Mouse (Mus musculus) hindbrain, embryonic 11.5 days (tissue): ENCODE measurements around the gene Atp6v0a1. TPM values are rescaled to one million over a fixed set of nuclear protein-coding genes. Genes with fewer than 3 reads are reported as not detected.

Source experiments
- ATAC-seq: fragments of 200-750 bp; cut with Nextera tagmentation; 2 replicates; pipeline ENCODE4 v1.8.0; 2017; ENCODE audit warnings: mild to moderate bottlenecking, moderate TSS enrichment, moderate library complexity; ENCODE audit not compliant: low FRiP score
- DNase-seq: peaks from one replicate; pipeline ENCODE4 v3.0.0-alpha.2; 2015; ENCODE audit warnings: low spot score
- H3K27ac ChIP-seq: fragments of 300-500 bp; sonication (generic); 2 replicates; pipeline ENCODE4 v1.5.1; 2014; ENCODE audit warnings: mild to moderate bottlenecking, low read depth, low read length
- H3K27me3 ChIP-seq: fragments of 300-500 bp; sonication (generic); 2 replicates; pipeline ENCODE4 v1.6.1; 2014; ENCODE audit warnings: mild to moderate bottlenecking, low read length, moderate library complexity, mixed read lengths; ENCODE audit not compliant: control insufficient read depth, insufficient read depth
- H3K36me3 ChIP-seq: fragments of 300-500 bp; sonication (generic); 2 replicates; pipeline ENCODE4 v1.6.1; 2014; ENCODE audit warnings: mild to moderate bottlenecking, low read length, moderate library complexity, mixed read lengths; ENCODE audit not compliant: control insufficient read depth, insufficient read depth
- H3K4me1 ChIP-seq: fragments of 300-500 bp; sonication (generic); replicated peaks from 2 replicates; pipeline ENCODE4 v1.6.1; 2014; ENCODE audit warnings: low read length, mixed read lengths; ENCODE audit not compliant: control insufficient read depth, insufficient read depth
- H3K4me2 ChIP-seq: fragments of 300-500 bp; sonication (generic); replicated peaks from 2 replicates; pipeline ENCODE4 v1.6.1; 2014; ENCODE audit warnings: mild to moderate bottlenecking, low read depth, low read length
- H3K4me3 ChIP-seq: fragments of 300-500 bp; sonication (generic); 2 replicates; pipeline ENCODE4 v1.5.1; 2014; ENCODE audit warnings: low read depth, low read length
- H3K9ac ChIP-seq: fragments of 300-500 bp; sonication (generic); 2 replicates; pipeline ENCODE4 v1.6.1; 2014; ENCODE audit warnings: low read depth, low read length
- H3K9me3 ChIP-seq: fragments of 300-500 bp; sonication (generic); 2 replicates; pipeline ENCODE4 v1.6.1; 2016; ENCODE audit warnings: low read length; ENCODE audit not compliant: control insufficient read depth
- WGBS: fragments of 180-500 bp; shearing (Covaris S2); extraction: QIAGEN DNeasy Blood & Tissue Kit; methylation state at CpG from one replicate; pipeline ENCODE4 v1.1.7; 2014; 5-methylcytosine and 5-hydroxymethylcytosine counted together
- polyA plus RNA-seq: library from polyadenylated mRNA; unstranded; fragments of >200 nt; fragmentation: Nextera tagmentation; extraction: Ambion mirVana; gene quantifications from 2 replicates; pipeline ENCODE4 v1.2.1, GENCODE M21; 2014

The Atp6v0a1 gene
- polyA plus RNA-seq, 1 experiment from 2014 or later, result 48.5 TPM

- Histone ChIP-seq H3K4me3 (no peak overlapping the region), H3K27me3 (no peaks in the 10 kb centered on the region)
- 89% methylated on average over 11 of the region's 11 CpGs for WGBS
Measured at GRCm38 (mm10) chr11:101027121-101027520, 17.9 kb downstream of the Atp6v0a1 start.

GRCm38 (mm10) chr11:101029320-101029719, 20.1 kb downstream of the Atp6v0a1 start:
- H3K4me3 ChIP-seq, result no peak overlapping the region
- no peak overlapping the region for H3K9ac ChIP-seq
- H3K27ac ChIP-seq, result no peak overlapping the region
- H3K4me1 ChIP-seq, result no peaks in the 10 kb centered on the region
- H3K27me3 ChIP-seq, result no peaks in the 10 kb centered on the region
- ATAC-seq (no peak), DNase-seq (no peak)
- 96% methylated on average over 8 of the region's 8 CpGs for WGBS
- peaks cover 2% of the 10 kb centered on the region for H3K36me3 ChIP-seq
- H3K4me2 ChIP-seq, result no peak overlapping the region
- H3K9me3 ChIP-seq, result no peaks in the 10 kb centered on the region

More at GRCm38 (mm10) chr11:101027121-101027520, 17.9 kb downstream of the Atp6v0a1 start:
- no peak overlapping the region for H3K9ac ChIP-seq
- H3K27ac ChIP-seq, result no peak overlapping the region
- ATAC-seq, result no peak
- no peak overlapping the region for H3K4me2 ChIP-seq
- H3K9me3 ChIP-seq, result no peaks in the 10 kb centered on the region
- peaks cover 2% of the 10 kb centered on the region; the same call in 1 of the 2 replicates for H3K36me3 ChIP-seq
- no peaks in the 10 kb centered on the region for H3K4me1 ChIP-seq
- DNase-seq, result no peak

GRCm38 (mm10) chr11:101030136-101030807, 21.0 kb downstream of the Atp6v0a1 start:
- Histone ChIP-seq H3K4me2 (no peak overlapping the region), H3K4me3 (no peak overlapping the region), H3K27me3 (no peaks in the 10 kb centered on the region), H3K4me1 (no peaks in the 10 kb centered on the region), H3K27ac (no peak overlapping the region), H3K9me3 (no peaks in the 10 kb centered on the region), H3K9ac (no peak overlapping the region), H3K36me3 (peaks cover 2% of the 10 kb centered on the region)
- DNase-seq (no peak), ATAC-seq (no peak)
- WGBS, result 93% methylated on average over 10 of the region's 10 CpGs

DNA sequence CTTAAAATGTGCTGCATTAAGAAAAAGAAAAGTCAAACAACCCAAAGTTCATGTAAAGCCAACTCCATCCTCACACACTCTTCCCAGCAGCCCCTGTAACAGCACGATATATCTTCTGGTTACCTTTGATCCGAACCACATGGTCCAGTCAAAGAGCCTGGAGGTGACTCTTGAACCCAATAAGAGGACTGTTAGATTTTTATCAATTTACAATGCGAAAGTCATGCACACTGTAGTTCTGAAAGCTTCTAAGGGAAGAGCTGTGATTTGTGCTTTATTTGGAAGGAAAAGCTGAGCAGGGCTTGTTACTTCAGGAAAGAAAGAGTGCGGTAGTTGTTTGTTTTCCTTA, 21.5 kb downstream of the Atp6v0a1 start:
- no peaks in the 10 kb centered on the region for H3K9me3 ChIP-seq
- no peaks in the 10 kb centered on the region for H3K27me3 ChIP-seq
- peaks cover 2% of the 10 kb centered on the region for H3K36me3 ChIP-seq
- H3K9ac ChIP-seq, result no peak overlapping the region
- no peaks in the 10 kb centered on the region for H3K4me1 ChIP-seq
- ATAC-seq (no peak), DNase-seq (no peak)
- H3K4me3 ChIP-seq, result no peak overlapping the region
- 92% methylated on average over 4 of the region's 4 CpGs for WGBS
- no peak overlapping the region for H3K27ac ChIP-seq
- no peak overlapping the region for H3K4me2 ChIP-seq

DNA sequence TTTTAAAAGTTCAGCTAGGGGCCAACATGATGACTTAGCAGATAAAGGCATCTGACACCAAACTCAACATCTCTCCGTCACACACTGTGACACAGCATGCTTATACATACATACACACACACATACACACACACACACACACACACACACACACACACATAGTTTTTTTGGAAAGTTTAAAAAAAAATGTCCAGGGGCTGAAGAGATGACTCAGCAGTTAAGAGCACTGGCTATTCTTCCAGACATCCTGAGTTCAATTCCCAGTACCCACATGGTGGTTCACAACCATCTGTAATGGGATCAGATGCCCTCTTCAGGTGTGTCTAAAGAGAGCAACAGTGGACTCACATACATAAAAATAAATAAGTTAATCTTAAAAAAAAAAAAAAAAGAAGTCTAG, 22.2 kb downstream of the Atp6v0a1 start:
- no peak overlapping the region for H3K27ac ChIP-seq

DNA sequence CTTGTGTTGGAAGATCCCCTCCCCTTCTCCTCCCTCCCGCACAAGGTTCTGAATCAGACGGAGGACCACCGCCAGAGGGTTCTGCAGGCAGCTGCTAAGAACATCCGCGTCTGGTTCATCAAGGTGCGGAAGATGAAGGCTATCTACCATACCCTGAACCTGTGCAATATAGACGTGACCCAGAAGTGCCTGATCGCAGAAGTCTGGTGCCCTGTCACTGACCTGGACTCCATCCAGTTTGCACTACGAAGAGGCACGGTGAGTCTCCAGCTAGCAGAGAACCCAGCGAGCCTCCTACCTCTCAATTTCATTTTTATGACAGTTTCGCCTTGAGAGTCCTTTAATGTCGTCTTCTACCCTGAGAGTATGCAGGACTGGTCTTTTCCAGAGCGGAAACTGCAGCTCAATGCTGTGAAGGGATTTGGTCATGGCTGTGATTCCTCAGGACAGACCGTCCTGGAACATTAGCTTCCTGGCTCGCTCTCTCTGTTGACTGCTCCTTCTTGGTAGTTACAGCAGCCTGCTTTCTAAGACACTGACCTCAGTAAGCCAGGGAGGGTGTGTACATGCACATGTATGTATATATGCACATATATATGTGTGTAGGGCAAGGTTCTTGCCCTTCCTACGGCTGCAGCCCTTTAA, 24.7 kb downstream of the Atp6v0a1 start:
- Histone ChIP-seq H3K4me1 (no peaks in the 10 kb centered on the region), H3K9me3 (no peaks in the 10 kb centered on the region), H3K36me3 (peaks cover 7% of the 10 kb centered on the region; the same call in 1 of the 2 replicates), H3K9ac (no peak overlapping the region), H3K4me2 (no peak overlapping the region), H3K27ac (no peak overlapping the region), H3K27me3 (no peaks in the 10 kb centered on the region), H3K4me3 (no peak overlapping the region)
- whole genome bisulfite sequencing, result 94% methylated on average over 17 of the region's 17 CpGs
- DNase-seq (no peak), ATAC-seq (no peak)

More for the DNA sequence above, 22.2 kb downstream of the Atp6v0a1 start:
- Histone ChIP-seq H3K9me3 (no peaks in the 10 kb centered on the region), H3K4me3 (no peak overlapping the region), H3K27me3 (no peaks in the 10 kb centered on the region), H3K36me3 (peaks cover 2% of the 10 kb centered on the region), H3K4me2 (no peak overlapping the region), H3K9ac (no peak overlapping the region), H3K4me1 (no peaks in the 10 kb centered on the region)
- 100% methylated on average over 1 of the region's 1 CpGs for WGBS
- DNase-seq (no peak), ATAC-seq (no peak)

DNA sequence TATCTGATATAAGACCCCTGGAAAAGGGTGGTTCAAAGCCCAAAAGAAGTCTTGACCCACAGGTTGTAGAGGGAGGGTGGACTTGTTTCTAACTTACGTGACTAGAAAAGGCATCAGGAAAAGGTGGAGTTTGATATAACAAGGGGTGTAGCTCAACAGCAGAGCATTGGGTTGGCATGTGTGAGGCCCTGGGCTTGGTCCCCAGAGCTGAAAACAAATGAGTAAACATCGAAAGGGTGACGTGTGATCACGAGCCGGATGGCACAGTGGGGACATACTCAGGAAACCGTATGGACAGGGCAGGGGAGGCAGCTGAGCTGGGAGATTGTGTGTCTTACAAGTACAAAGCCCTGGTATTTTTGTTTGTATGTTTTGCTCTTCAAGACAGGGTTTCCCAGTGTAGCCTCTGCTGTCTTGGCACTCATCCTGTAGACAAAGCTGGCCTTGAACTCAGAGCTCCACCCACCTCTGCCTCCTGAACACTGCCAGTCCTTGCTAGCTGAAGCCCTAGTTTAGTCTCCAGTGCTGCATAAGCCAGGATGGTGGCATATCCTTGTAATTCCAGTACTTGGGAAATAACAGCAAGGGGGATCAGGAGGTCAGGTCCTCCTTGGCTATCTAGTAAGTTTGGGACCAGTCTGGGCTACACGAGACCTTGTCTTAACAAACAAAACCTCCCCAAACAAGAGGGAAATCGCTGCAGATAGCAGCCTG, 25.5 kb downstream of the Atp6v0a1 start:
- Histone ChIP-seq H3K27ac (no peak overlapping the region), H3K27me3 (no peaks in the 10 kb centered on the region), H3K4me2 (no peak overlapping the region), H3K9me3 (no peaks in the 10 kb centered on the region), H3K4me1 (no peaks in the 10 kb centered on the region), H3K36me3 (peaks cover 7% of the 10 kb centered on the region; the same call in 1 of the 2 replicates), H3K9ac (no peak overlapping the region), H3K4me3 (no peak overlapping the region)
- no peak for ATAC-seq
- WGBS, result 92% methylated on average over 8 of the region's 8 CpGs
- DNase-seq, result no peak

DNA sequence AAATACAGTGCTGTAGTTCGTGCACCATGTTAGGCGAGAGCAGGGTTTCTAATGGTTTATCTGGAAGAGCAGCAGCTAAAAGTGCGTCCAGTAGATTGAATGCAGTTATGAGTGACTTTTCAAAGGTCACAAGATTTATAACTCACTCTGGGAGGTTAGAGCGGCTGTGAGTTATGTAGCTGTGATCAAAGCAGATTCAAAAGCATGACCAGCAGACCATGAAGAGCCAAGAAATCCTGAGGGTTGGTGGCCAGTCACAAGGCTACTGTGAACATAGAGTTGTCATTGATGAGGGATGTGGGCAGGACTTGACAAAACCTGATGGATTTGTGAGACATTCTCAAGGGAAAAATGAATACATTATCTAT, 26.1 kb downstream of the Atp6v0a1 start:
- H3K36me3 ChIP-seq, result peaks cover 7% of the 10 kb centered on the region; the same call in 1 of the 2 replicates
- H3K9ac ChIP-seq, result no peak overlapping the region
- 89% methylated on average over 4 of the region's 4 CpGs for WGBS
- DNase-seq, result no peak
- H3K4me2 ChIP-seq, result no peak overlapping the region
- H3K27ac ChIP-seq, result no peak overlapping the region
- no peaks in the 10 kb centered on the region for H3K4me1 ChIP-seq
- no peaks in the 10 kb centered on the region for H3K9me3 ChIP-seq
- H3K27me3 ChIP-seq, result no peaks in the 10 kb centered on the region
- ATAC-seq, result no peak
- no peak overlapping the region for H3K4me3 ChIP-seq
